Mouse (Mus musculus): ENCODE measurements at regions not wholly inside any gene's neighbourhood (a gene's known extent, or its start where the extent isn't known, plus 50 kb on each side); places are given as distances from the start of the nearest gene placed in this dataset.

DNA sequence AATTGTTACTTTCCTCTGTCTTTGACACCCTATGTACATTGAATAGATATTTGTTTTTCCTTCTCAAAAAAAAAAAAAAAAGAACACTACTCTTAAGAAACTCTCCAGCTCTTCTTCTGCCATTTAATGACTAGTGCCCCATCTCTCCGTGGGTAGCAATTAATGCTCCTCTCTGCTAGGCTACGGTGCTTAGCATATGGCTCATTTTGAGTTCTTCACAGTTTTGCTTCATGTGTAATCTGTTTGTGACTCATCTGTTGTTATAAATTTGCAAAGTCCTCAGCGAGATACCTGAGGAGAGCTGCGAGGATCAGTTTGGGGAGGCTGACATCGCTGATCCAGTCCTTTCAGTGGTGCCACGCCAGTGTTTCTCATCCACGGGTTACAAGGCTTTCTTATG, 107.8 kb downstream of the Rnd3 start:
- TF ChIP-seq POLR2A (IDR thresholded peaks at IDR 0.05; ENCODE audit: insufficient read length, low read depth) (no peak), POLR2AphosphoS2 (IDR thresholded peaks at IDR 0.05; ENCODE audit: insufficient read length, low read depth) (no peak), E2F4 (IDR thresholded peaks at IDR 0.05; ENCODE audit: insufficient read depth) (no peak), MYOD1 (IDR thresholded peaks at IDR 0.05; ENCODE audit: control insufficient read depth in 1 of 3, insufficient read length in 2 of 3, low read depth in 2 of 3) (no peak), TCF12 (IDR thresholded peaks at IDR 0.05; ENCODE audit: insufficient read depth, poor library complexity, severe bottlenecking) (no peak), MAX (IDR thresholded peaks at IDR 0.05; ENCODE audit: low read depth) (no peak), MYOG (IDR thresholded peaks at IDR 0.05; ENCODE audit: control insufficient read depth in 1 of 3, insufficient read depth in 1 of 3, insufficient read length in 2 of 3, low read depth in 2 of 3) (no peak), USF1 (IDR thresholded peaks at IDR 0.05; ENCODE audit: low read depth) (no peak), REST (IDR thresholded peaks at IDR 0.05; ENCODE audit: insufficient read depth, insufficient read length) (no peak), TCF3 (IDR thresholded peaks at IDR 0.05; ENCODE audit: insufficient read length, low read depth) (no peak), CEBPB (IDR thresholded peaks at IDR 0.05; ENCODE audit: insufficient read depth, poor library complexity, severe bottlenecking) (no peak)

Measured in myocyte (in vitro differentiated cells).